Mouse (Mus musculus): ENCODE data around the gene Sfxn5.

DNA sequence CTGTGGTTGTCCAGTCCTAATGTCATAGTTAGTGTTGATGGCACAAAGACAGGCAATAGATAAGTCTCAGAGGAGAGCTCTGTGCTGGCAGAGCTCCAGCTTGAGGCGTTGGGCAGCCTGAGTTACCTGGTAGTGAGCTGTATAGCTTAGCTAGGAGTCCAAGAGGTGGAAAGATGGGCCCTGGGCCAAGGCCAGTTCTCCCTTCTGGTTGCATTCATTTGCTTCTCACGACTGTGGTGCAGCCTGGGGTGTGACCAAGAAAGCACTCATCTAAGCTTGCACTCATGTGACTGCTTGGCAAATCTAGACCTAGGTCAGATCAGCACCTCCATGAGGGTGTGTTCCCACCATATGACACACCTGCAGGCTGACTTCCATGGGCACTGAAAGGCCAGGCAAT, 135.3 kb downstream of the Sfxn5 start:
- no peak for TF ChIP-seq CTCF (IDR thresholded peaks at IDR 0.05)
- TF ChIP-seq EP300 (IDR thresholded peaks at IDR 0.05) = no peak
